Mouse (Mus musculus): Measurements from ENCODE around the gene Gcm2. TPM values are rescaled to one million over a fixed set of nuclear protein-coding genes. Genes with fewer than 3 reads are reported as not detected.

Gene Gcm2
- polyA plus RNA-seq (2014; fragmentation: Nextera tagmentation; extraction: Ambion mirVana), result not detected in 2 replicates

GRCm38 (mm10) chr13:41110935-41111334 lies at the start of gene Gcm2:
TSS of gene Gcm2 (minus strand) at chr13:41111035.
- no peak within 1 kb of the TSS for H3K4me3 ChIP-seq (ENCODE audit: low read depth, low read length)
- DNase-seq (ENCODE audit: low spot score) (no peak), ATAC-seq (replicated peaks; ENCODE audit: low FRiP score) (no peak)
- H3K9ac ChIP-seq (ENCODE audit: low read length), result no peak within 1 kb of the TSS
- 62% methylated on average over 3 of the region's 3 CpGs for WGBS
- no peak within 1 kb of the TSS for H3K4me2 ChIP-seq (ENCODE audit: low read depth, low read length, severe bottlenecking)
- no peaks in the 10 kb centered on the region for H3K9me3 ChIP-seq (ENCODE audit: control insufficient read depth, low read length)
- no peaks in the 10 kb centered on the region for H3K36me3 ChIP-seq (ENCODE audit: control insufficient read depth, insufficient read depth, low read length)
- H3K4me1 ChIP-seq (replicated peaks; ENCODE audit: control insufficient read depth, insufficient read depth, low read length), result no peaks in the 10 kb centered on the region
- H3K27ac ChIP-seq (ENCODE audit: low read depth, low read length), result no peak within 1 kb of the TSS
- 0 out of 2 replicates have a peak, but pooled peaks cover 2% of the 10 kb centered on the region for H3K27me3 ChIP-seq (ENCODE audit: control insufficient read depth, insufficient read depth, low read length)

GRCm38 (mm10) chr13:41158426-41158825 lies 47.6 kb upstream of the Gcm2 start:
- DNase-seq (ENCODE audit: low spot score), result no peak
- 71% methylated on average over 5 of the region's 5 CpGs for WGBS

DNA sequence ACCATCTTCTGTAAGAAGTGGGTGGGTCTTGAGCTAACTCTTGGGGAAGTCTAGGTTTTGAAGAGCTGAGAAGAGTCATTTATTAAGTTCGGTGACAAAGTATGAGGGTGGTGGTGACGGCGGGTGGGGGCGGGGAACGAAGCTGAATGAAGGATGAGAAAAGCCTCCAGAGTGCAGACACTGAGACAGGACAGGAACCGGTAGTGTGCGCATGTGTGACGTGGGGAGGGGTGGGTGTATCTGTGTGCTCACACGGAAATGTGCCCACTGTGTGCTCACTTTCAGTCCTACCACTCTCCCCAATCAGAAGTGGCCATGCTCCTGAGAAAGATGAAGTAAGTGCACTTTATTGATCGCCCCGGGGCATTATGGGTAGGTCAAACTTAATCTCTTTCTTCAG lies 42.3 kb upstream of the Gcm2 start:
- no peak overlapping the region for H3K4me2 ChIP-seq (ENCODE audit: low read depth, low read length, severe bottlenecking)

More at GRCm38 (mm10) chr13:41158426-41158825, 47.6 kb upstream of the Gcm2 start:
- Histone ChIP-seq H3K36me3 (ENCODE audit: control insufficient read depth, insufficient read depth, low read length) (no peaks in the 10 kb centered on the region), H3K27ac (ENCODE audit: low read depth, low read length) (no peak overlapping the region), H3K4me1 (replicated peaks; ENCODE audit: control insufficient read depth, insufficient read depth, low read length) (no peaks in the 10 kb centered on the region), H3K27me3 (ENCODE audit: control insufficient read depth, insufficient read depth, low read length) (no peaks in the 10 kb centered on the region), H3K9ac (ENCODE audit: low read length) (no peak overlapping the region), H3K4me2 (ENCODE audit: low read depth, low read length, severe bottlenecking) (no peak overlapping the region), H3K9me3 (ENCODE audit: control insufficient read depth, low read length) (no peaks in the 10 kb centered on the region), H3K4me3 (ENCODE audit: low read depth, low read length) (no peak overlapping the region)
- ATAC-seq (replicated peaks; ENCODE audit: low FRiP score), result no peak

DNA sequence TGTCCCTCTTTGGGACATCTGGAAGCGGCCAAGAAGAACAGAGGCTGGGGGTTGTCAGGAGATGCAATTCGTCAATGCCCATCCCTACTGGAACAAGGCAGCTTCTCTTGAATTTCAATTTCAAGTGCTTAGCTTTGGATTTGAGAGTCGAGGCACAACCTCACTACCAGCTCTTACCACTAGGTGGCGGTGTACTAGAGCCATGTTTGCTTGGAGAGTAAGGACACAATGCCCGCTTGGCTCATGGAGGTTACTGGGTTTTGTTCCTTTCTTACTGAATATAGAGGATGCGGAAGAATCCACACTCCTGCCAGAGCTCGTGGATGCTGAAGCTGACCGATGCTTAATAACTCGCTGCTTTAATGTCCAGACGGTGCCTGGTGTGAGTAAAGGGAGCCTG lies 35.4 kb upstream of the Gcm2 start:
- no peak overlapping the region for H3K4me2 ChIP-seq (ENCODE audit: low read depth, low read length, severe bottlenecking)
- no peak overlapping the region for H3K27ac ChIP-seq (ENCODE audit: low read depth, low read length)
- peak; percentile 72 for DNase-seq (ENCODE audit: low spot score)

More for the DNA sequence above, 42.3 kb upstream of the Gcm2 start:
- no peak overlapping the region for H3K9ac ChIP-seq (ENCODE audit: low read length)
- no peak overlapping the region for H3K27ac ChIP-seq (ENCODE audit: low read depth, low read length)
- no peak overlapping the region for H3K4me3 ChIP-seq (ENCODE audit: low read depth, low read length)
- no peaks in the 10 kb centered on the region for H3K9me3 ChIP-seq (ENCODE audit: control insufficient read depth, low read length)
- 87% methylated on average over 11 of the region's 11 CpGs for WGBS
- H3K4me1 ChIP-seq (replicated peaks; ENCODE audit: control insufficient read depth, insufficient read depth, low read length), result no peaks in the 10 kb centered on the region
- no peak for ATAC-seq (replicated peaks; ENCODE audit: low FRiP score)
- no peaks in the 10 kb centered on the region for H3K36me3 ChIP-seq (ENCODE audit: control insufficient read depth, insufficient read depth, low read length)
- no peaks in the 10 kb centered on the region for H3K27me3 ChIP-seq (ENCODE audit: control insufficient read depth, insufficient read depth, low read length)
- DNase-seq (ENCODE audit: low spot score), result no peak

DNA sequence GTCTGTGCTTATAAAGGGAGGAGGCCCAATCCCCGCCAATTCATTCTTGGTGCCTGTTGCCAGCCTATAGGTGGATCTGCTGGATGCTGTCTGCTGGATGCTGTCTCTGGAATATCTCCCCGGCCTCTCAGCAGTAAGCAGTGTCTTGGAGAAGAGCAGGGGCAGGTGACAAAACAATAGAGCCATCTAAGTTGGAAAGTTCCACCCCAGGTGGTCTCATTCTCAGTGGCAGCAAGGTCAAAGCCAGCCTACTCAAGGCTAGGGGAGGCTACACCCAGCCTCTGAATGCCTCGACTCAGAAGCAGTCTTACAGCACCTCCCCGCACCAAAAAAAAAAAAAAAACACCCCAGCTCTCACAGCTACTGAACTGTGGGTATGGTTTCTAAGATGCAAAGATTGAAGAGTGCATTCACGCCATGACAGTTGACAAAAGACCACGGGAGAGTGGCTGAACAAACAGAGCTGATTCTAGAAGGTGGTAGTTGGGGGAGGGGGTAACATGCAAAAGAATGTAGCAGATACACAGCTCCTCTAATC lies 34.7 kb upstream of the Gcm2 start:
- no peaks in the 10 kb centered on the region for H3K4me1 ChIP-seq (replicated peaks; ENCODE audit: control insufficient read depth, insufficient read depth, low read length)
- WGBS, result 77% methylated on average over 6 of the region's 6 CpGs
- no peaks in the 10 kb centered on the region for H3K36me3 ChIP-seq (ENCODE audit: control insufficient read depth, insufficient read depth, low read length)
- H3K27me3 ChIP-seq (ENCODE audit: control insufficient read depth, insufficient read depth, low read length), result no peaks in the 10 kb centered on the region
- ATAC-seq (replicated peaks; ENCODE audit: low FRiP score) (no peak), DNase-seq (ENCODE audit: low spot score) (no peak)
- H3K4me2 ChIP-seq (ENCODE audit: low read depth, low read length, severe bottlenecking), result no peak overlapping the region
- no peak overlapping the region for H3K27ac ChIP-seq (ENCODE audit: low read depth, low read length)
- H3K9me3 ChIP-seq (ENCODE audit: control insufficient read depth, low read length), result no peaks in the 10 kb centered on the region
- no peak overlapping the region for H3K9ac ChIP-seq (ENCODE audit: low read length)
- no peak overlapping the region for H3K4me3 ChIP-seq (ENCODE audit: low read depth, low read length)

More for the DNA sequence above, 35.4 kb upstream of the Gcm2 start:
- no peaks in the 10 kb centered on the region for H3K4me1 ChIP-seq (replicated peaks; ENCODE audit: control insufficient read depth, insufficient read depth, low read length)
- H3K4me3 ChIP-seq (ENCODE audit: low read depth, low read length), result no peak overlapping the region
- H3K36me3 ChIP-seq (ENCODE audit: control insufficient read depth, insufficient read depth, low read length), result no peaks in the 10 kb centered on the region
- WGBS, result 82% methylated on average over 10 of the region's 10 CpGs
- H3K9me3 ChIP-seq (ENCODE audit: control insufficient read depth, low read length), result no peaks in the 10 kb centered on the region
- ATAC-seq (replicated peaks; ENCODE audit: low FRiP score), result no peak
- no peaks in the 10 kb centered on the region for H3K27me3 ChIP-seq (ENCODE audit: control insufficient read depth, insufficient read depth, low read length)
- H3K9ac ChIP-seq (ENCODE audit: low read length), result no peak overlapping the region

GRCm38 (mm10) chr13:41134901-41135300 lies 24.1 kb upstream of the Gcm2 start:
- 11% methylated on average over 6 of the region's 6 CpGs for WGBS
- ATAC-seq (replicated peaks; ENCODE audit: low FRiP score) (no peak), DNase-seq (ENCODE audit: low spot score) (peak; percentile 82)

DNA sequence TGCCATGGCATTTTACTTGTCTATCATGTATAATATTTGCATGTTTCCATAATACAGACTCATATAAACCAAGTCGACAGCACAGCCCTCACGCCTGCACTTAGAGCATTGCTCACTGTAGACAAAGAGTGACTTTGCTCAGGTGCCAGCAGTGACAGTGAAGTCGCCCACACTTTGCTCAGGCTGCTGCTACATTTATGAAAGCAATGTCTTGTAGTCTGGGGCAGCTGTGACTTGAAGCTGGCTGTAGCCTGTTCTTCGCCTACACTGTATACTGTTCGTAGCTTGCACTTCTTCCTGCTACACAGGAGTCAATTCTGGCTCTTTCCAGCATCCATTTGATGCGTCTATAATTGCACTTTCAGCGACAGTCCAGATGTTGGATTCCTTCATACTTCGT lies 18.2 kb upstream of the Gcm2 start:
- H3K4me3 ChIP-seq (ENCODE audit: low read depth, low read length), result no peak overlapping the region

More at GRCm38 (mm10) chr13:41134901-41135300, 24.1 kb upstream of the Gcm2 start:
- H3K4me3 ChIP-seq (ENCODE audit: low read depth, low read length), result no peak overlapping the region
- no peak overlapping the region for H3K27ac ChIP-seq (ENCODE audit: low read depth, low read length)
- no peaks in the 10 kb centered on the region for H3K9me3 ChIP-seq (ENCODE audit: control insufficient read depth, low read length)
- no peaks in the 10 kb centered on the region for H3K4me1 ChIP-seq (replicated peaks; ENCODE audit: control insufficient read depth, insufficient read depth, low read length)
- no peaks in the 10 kb centered on the region for H3K36me3 ChIP-seq (ENCODE audit: control insufficient read depth, insufficient read depth, low read length)
- H3K9ac ChIP-seq (ENCODE audit: low read length), result no peak overlapping the region
- H3K27me3 ChIP-seq (ENCODE audit: control insufficient read depth, insufficient read depth, low read length), result no peaks in the 10 kb centered on the region
- no peak overlapping the region for H3K4me2 ChIP-seq (ENCODE audit: low read depth, low read length, severe bottlenecking)

GRCm38 (mm10) chr13:41128326-41128725 lies 17.5 kb upstream of the Gcm2 start:
- ATAC-seq (replicated peaks; ENCODE audit: low FRiP score), result no peak
- no peaks in the 10 kb centered on the region for H3K36me3 ChIP-seq (ENCODE audit: control insufficient read depth, insufficient read depth, low read length)
- 92% methylated on average over 8 of the region's 8 CpGs for WGBS

More for the DNA sequence above, 18.2 kb upstream of the Gcm2 start:
- no peak for ATAC-seq (replicated peaks; ENCODE audit: low FRiP score)
- DNase-seq (ENCODE audit: low spot score), result no peak
- Histone ChIP-seq H3K27me3 (ENCODE audit: control insufficient read depth, insufficient read depth, low read length) (no peaks in the 10 kb centered on the region), H3K36me3 (ENCODE audit: control insufficient read depth, insufficient read depth, low read length) (no peaks in the 10 kb centered on the region), H3K4me1 (replicated peaks; ENCODE audit: control insufficient read depth, insufficient read depth, low read length) (no peaks in the 10 kb centered on the region), H3K9ac (ENCODE audit: low read length) (no peak overlapping the region), H3K9me3 (ENCODE audit: control insufficient read depth, low read length) (no peaks in the 10 kb centered on the region), H3K27ac (ENCODE audit: low read depth, low read length) (no peak overlapping the region), H3K4me2 (ENCODE audit: low read depth, low read length, severe bottlenecking) (no peak overlapping the region)
- 90% methylated on average over 8 of the region's 8 CpGs for WGBS

DNA sequence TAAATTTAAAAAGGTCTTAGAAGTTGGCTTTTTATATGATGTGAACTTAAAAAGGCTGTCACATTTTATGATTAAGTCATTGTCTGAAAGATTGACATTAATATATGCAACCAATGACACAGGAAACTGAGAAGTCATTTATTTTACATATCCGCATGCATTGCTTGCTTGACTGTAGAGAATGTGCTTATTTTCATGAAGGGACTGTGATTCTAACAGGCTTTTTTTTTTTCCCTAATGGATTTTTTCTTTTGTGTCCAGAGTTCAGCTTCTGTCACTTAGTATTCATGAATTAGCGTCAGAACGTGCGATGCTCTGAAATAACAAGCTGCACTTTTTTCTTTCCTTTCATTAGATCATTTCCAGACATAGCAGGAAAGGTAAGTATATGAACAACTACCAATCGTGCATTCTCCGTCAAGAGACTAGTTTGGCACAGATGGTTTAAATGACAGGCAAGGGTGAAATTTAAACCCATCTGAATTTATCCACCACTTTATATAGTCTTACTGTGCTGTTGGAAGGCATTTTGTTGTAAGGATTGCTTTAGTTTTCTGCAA lies 12.9 kb upstream of the Gcm2 start:
- DNase-seq (ENCODE audit: low spot score) (no peak), ATAC-seq (replicated peaks; ENCODE audit: low FRiP score) (no peak)
- H3K27me3 ChIP-seq (ENCODE audit: control insufficient read depth, insufficient read depth, low read length), result no peaks in the 10 kb centered on the region
- no peaks in the 10 kb centered on the region for H3K9me3 ChIP-seq (ENCODE audit: control insufficient read depth, low read length)
- no peak overlapping the region for H3K27ac ChIP-seq (ENCODE audit: low read depth, low read length)
- H3K9ac ChIP-seq (ENCODE audit: low read length), result no peak overlapping the region
- WGBS, result 78% methylated on average over 6 of the region's 6 CpGs
- H3K36me3 ChIP-seq (ENCODE audit: control insufficient read depth, insufficient read depth, low read length), result no peaks in the 10 kb centered on the region
- no peak overlapping the region for H3K4me3 ChIP-seq (ENCODE audit: low read depth, low read length)
- H3K4me2 ChIP-seq (ENCODE audit: low read depth, low read length, severe bottlenecking), result no peak overlapping the region
- no peaks in the 10 kb centered on the region for H3K4me1 ChIP-seq (replicated peaks; ENCODE audit: control insufficient read depth, insufficient read depth, low read length)

More at GRCm38 (mm10) chr13:41128326-41128725, 17.5 kb upstream of the Gcm2 start:
- Histone ChIP-seq H3K27ac (ENCODE audit: low read depth, low read length) (no peak overlapping the region), H3K4me2 (ENCODE audit: low read depth, low read length, severe bottlenecking) (no peak overlapping the region), H3K4me1 (replicated peaks; ENCODE audit: control insufficient read depth, insufficient read depth, low read length) (no peaks in the 10 kb centered on the region), H3K27me3 (ENCODE audit: control insufficient read depth, insufficient read depth, low read length) (no peaks in the 10 kb centered on the region), H3K4me3 (ENCODE audit: low read depth, low read length) (no peak overlapping the region), H3K9ac (ENCODE audit: low read length) (no peak overlapping the region), H3K9me3 (ENCODE audit: control insufficient read depth, low read length) (no peaks in the 10 kb centered on the region)
- no peak for DNase-seq (ENCODE audit: low spot score)
